Mouse (Mus musculus) MEL (cell line): ENCODE measurements at regions not wholly inside any gene's neighbourhood (a gene's known extent, or its start where the extent isn't known, plus 50 kb on each side); places are given as distances from the start of the nearest gene placed in this dataset.

ENCODE experiments used
- DNase-seq: peaks from one replicate; pipeline ENCODE4 v3.0.0; 2011; ENCODE audit warnings: low read depth, low spot score
- H3K27ac ChIP-seq: 2 replicates; pipeline ENCODE4 v1.5.1; 2012; ENCODE audit warnings: low read depth, mild to moderate bottlenecking, control low read depth, low read length, moderate library complexity; ENCODE audit not compliant: control insufficient read depth
- H3K27me3 ChIP-seq, 2 experiments: fragments of 150-350 bp in 1 of 2; sonication (generic) in 1 of 2; 2 replicates each; pipeline ENCODE4 v1.6.1; 2012; ENCODE audit warnings: low read length in 2 of 2, mild to moderate bottlenecking in 2 of 2, improper control_type of control experiment in 1 of 2, moderate library complexity in 1 of 2; ENCODE audit not compliant: insufficient read depth in 2 of 2, control insufficient read depth in 1 of 2
- H3K36me3 ChIP-seq, 2 experiments: 2 replicates each; pipeline ENCODE4 v1.6.1; 2012 to 2014; ENCODE audit warnings: low read length in 2 of 2, improper control_type of control experiment in 1 of 2, inconsistent platforms in 1 of 2, mild to moderate bottlenecking in 1 of 2; ENCODE audit not compliant: insufficient read depth in 2 of 2, control insufficient read depth in 1 of 2
- H3K4me1 ChIP-seq, 2 experiments: fragments of 150-350 bp in 1 of 2; sonication (generic) in 1 of 2; 2 replicates each; pipeline ENCODE4 v1.6.1; 2012; ENCODE audit warnings: low read length in 2 of 2, improper control_type of control experiment in 1 of 2, mild to moderate bottlenecking in 1 of 2; ENCODE audit not compliant: insufficient read depth in 2 of 2, control insufficient read depth in 1 of 2
- H3K4me3 ChIP-seq, 2 experiments: fragments of 150-350 bp in 1 of 2; sonication (generic) in 1 of 2; 2 replicates each; pipeline ENCODE4 v1.5.1; 2012; ENCODE audit warnings: low read depth in 2 of 2, low read length in 2 of 2, mild to moderate bottlenecking in 2 of 2, moderate library complexity in 2 of 2, control low read depth in 1 of 2, improper control_type of control experiment in 1 of 2; ENCODE audit not compliant: control insufficient read depth in 1 of 2, insufficient read depth in 1 of 2
- H3K79me2 ChIP-seq: 2 replicates; pipeline ENCODE4 v1.6.1; 2012; ENCODE audit warnings: mild to moderate bottlenecking, low read length, moderate library complexity; ENCODE audit not compliant: control insufficient read depth, poor library complexity, insufficient read depth
- H3K9ac ChIP-seq: 2 replicates; pipeline ENCODE4 v1.6.1; 2012; ENCODE audit warnings: low read depth, mild to moderate bottlenecking, control low read depth, low read length, moderate library complexity; ENCODE audit not compliant: control insufficient read depth, poor library complexity, severe bottlenecking
- H3K9me3 ChIP-seq: fragments of 150-350 bp; sonication (generic); replicated peaks from 2 replicates; pipeline ENCODE4 v1.6.1; 2012; ENCODE audit warnings: mild to moderate bottlenecking, low read length, improper control_type of control experiment, moderate library complexity; ENCODE audit not compliant: insufficient read depth
- BHLHE40 ChIP-seq: IDR thresholded peaks from 2 replicates; pipeline ENCODE4 v1.6.1; 2012; ENCODE audit warnings: low read depth, mild to moderate bottlenecking, inconsistent platforms, low read length, improper control_type of control experiment, borderline replicate concordance
- CHD1 ChIP-seq: IDR thresholded peaks from 2 replicates; pipeline ENCODE4 v1.6.1; 2012; ENCODE audit warnings: low read depth, mild to moderate bottlenecking, inconsistent platforms, low read length, improper control_type of control experiment
- CHD2 ChIP-seq: IDR thresholded peaks from 2 replicates; pipeline ENCODE4 v1.6.1; 2011; ENCODE audit warnings: low read length, improper control_type of control experiment
- E2F4 ChIP-seq: IDR thresholded peaks from 2 replicates; pipeline ENCODE4 v1.6.1; 2011; ENCODE audit warnings: low read depth, low read length, improper control_type of control experiment, borderline replicate concordance
- EP300 ChIP-seq, 2 experiments: IDR thresholded peaks; 2 replicates each; pipeline ENCODE4 v1.6.1; 2011; ENCODE audit warnings: improper control_type of control experiment in 2 of 2, low read length in 2 of 2, low read depth in 1 of 2, mild to moderate bottlenecking in 1 of 2
- GATA1 ChIP-seq: IDR thresholded peaks from 2 replicates; pipeline ENCODE4 v1.6.1; 2011; ENCODE audit warnings: low read depth, low read length, improper control_type of control experiment
- JUND ChIP-seq: IDR thresholded peaks from 2 replicates; pipeline ENCODE4 v1.6.1; 2011; ENCODE audit warnings: low read depth, mild to moderate bottlenecking, improper control_type of control experiment, low read length
- KAT2A ChIP-seq: conservative IDR thresholded peaks from 2 replicates; pipeline ENCODE4 v1.6.1; 2012; ENCODE audit warnings: low read depth, low read length, improper control_type of control experiment, inconsistent platforms
- MAFK ChIP-seq: IDR thresholded peaks from 2 replicates; pipeline ENCODE4 v1.6.1; 2011; ENCODE audit warnings: low read depth, mild to moderate bottlenecking, low read length, improper control_type of control experiment, borderline replicate concordance
- MXI1 ChIP-seq: IDR thresholded peaks from 2 replicates; pipeline ENCODE4 v1.6.1; 2011; ENCODE audit warnings: mild to moderate bottlenecking, low read depth, low read length, improper control_type of control experiment
- NELFE ChIP-seq: IDR thresholded peaks from 2 replicates; pipeline ENCODE4 v1.6.1; 2011; ENCODE audit warnings: low read depth, low read length, improper control_type of control experiment
- POLR2AphosphoS5 ChIP-seq: IDR thresholded peaks from 2 replicates; pipeline ENCODE4 v1.6.1; 2012; ENCODE audit warnings: low read depth, borderline replicate concordance, mild to moderate bottlenecking, inconsistent platforms, low read length, moderate library complexity, mixed read lengths
- RCOR1 ChIP-seq: IDR thresholded peaks from 2 replicates; pipeline ENCODE4 v1.6.1; 2012; ENCODE audit warnings: low read depth, mild to moderate bottlenecking, inconsistent platforms, low read length, improper control_type of control experiment
- TBP ChIP-seq: IDR thresholded peaks from 2 replicates; pipeline ENCODE4 v1.8.0; 2011; ENCODE audit warnings: low read depth, low read length, improper control_type of control experiment
- TCF12 ChIP-seq: IDR thresholded peaks from 2 replicates; pipeline ENCODE4 v1.6.1; 2014; ENCODE audit warnings: low read depth, mild to moderate bottlenecking, inconsistent platforms, low read length, improper control_type of control experiment, moderate library complexity
- USF1 ChIP-seq: IDR thresholded peaks from 2 replicates; pipeline ENCODE4 v1.6.1; 2014; ENCODE audit warnings: low read depth, mild to moderate bottlenecking, inconsistent platforms, low read length, improper control_type of control experiment, moderate library complexity
- USF2 ChIP-seq, 2 experiments: IDR thresholded peaks; 2 replicates each; pipeline ENCODE4 v1.6.1; 2011 to 2012; ENCODE audit warnings: improper control_type of control experiment in 2 of 2, low read length in 2 of 2, borderline replicate concordance in 1 of 2, inconsistent platforms in 1 of 2, low read depth in 1 of 2, mild to moderate bottlenecking in 1 of 2; ENCODE audit not compliant: insufficient read depth in 1 of 2
- ZC3H11A ChIP-seq: IDR thresholded peaks from 2 replicates; pipeline ENCODE4 v1.6.1; 2012; ENCODE audit warnings: low read depth, mild to moderate bottlenecking, inconsistent platforms, low read length, improper control_type of control experiment
- ZKSCAN1 ChIP-seq: IDR thresholded peaks from 2 replicates; pipeline ENCODE4 v1.6.1; 2012; ENCODE audit warnings: low read depth, mild to moderate bottlenecking, inconsistent platforms, low read length, improper control_type of control experiment, moderate library complexity
- ZNF384 ChIP-seq: IDR thresholded peaks from 2 replicates; pipeline ENCODE4 v1.6.1; 2012; ENCODE audit warnings: low read depth, mild to moderate bottlenecking, inconsistent platforms, low read length, improper control_type of control experiment

- H3K4me3 ChIP-seq, result no peak overlapping the region
- H3K36me3 ChIP-seq, result no peaks in the 10 kb centered on the region
- DNase-seq, result no peak
- TF ChIP-seq BHLHE40 (no peak), ZNF384 (no peak), USF1 (no peak), NELFE (no peak), ZC3H11A (no peak), CHD2 (no peak), MXI1 (no peak), POLR2AphosphoS5 (no peak), GATA1 (no peak), E2F4 (no peak), ZKSCAN1 (no peak), USF2 (IDR thresholded peaks at IDR 0.05; ENCODE audit: borderline replicate concordance in 1 of 2, insufficient read depth in 1 of 2, low read depth in 1 of 2, low read length in 2 of 2) (no peak), TBP (no peak), CHD1 (no peak), JUND (no peak)
- no peak overlapping the region for H3K9ac ChIP-seq
- no peaks in the 10 kb centered on the region for H3K9me3 ChIP-seq
- no peaks in the 10 kb centered on the region for H3K79me2 ChIP-seq
- no peak overlapping the region for H3K27ac ChIP-seq
- H3K4me1 ChIP-seq, result no peaks in the 10 kb centered on the region
- H3K27me3 ChIP-seq, result no peaks in the 10 kb centered on the region
Measured at GRCm38 (mm10) chr9:32824134-32824531, 188.1 kb downstream of the Ets1 start.

DNA sequence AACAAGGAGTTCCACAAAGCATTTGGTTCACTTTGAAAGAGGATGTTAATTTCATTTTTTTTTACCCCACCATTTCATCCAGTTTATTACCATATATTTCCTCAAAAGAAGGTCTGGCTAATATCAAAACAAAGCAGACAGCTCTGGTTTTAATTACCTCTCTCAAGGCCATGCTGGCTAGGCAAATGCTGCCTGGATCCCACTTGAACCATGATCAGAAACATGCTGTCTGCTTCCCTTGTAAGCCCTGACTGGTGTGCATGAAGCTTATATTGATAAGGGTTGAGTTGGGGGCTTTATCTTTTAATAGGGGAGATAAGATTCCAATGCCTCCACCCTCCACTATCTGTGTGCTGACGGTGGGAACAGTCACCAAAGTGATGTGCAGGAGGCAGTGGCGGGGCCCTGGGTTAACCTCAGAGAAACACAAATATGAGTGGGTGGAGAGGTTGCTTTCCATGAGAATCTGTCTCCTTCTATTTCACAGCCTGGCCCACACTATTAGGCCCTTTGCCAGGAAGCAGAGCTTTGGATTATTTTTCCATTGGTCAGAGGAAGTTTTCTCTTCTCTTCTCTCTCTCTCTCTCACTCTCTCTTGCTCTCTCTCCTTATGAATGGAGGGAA is 194.4 kb downstream of the Ets1 start:
- no peak for DNase-seq
- TF ChIP-seq EP300 (IDR thresholded peaks at IDR 0.05; ENCODE audit: low read depth in 1 of 2, low read length in 2 of 2), result no peak
- TF ChIP-seq TCF12, result no peak
- TF ChIP-seq MAFK, result no peak
- TF ChIP-seq RCOR1, result no peak
- TF ChIP-seq KAT2A, result no peak
- no peak for TF ChIP-seq USF1
- TF ChIP-seq, all 39 proteins: peak for 0

More for the DNA sequence above, 194.4 kb downstream of the Ets1 start:
- peaks cover 0 to 2% of the 10 kb centered on the region in 2 experiments; a peak in 2 of 4 replicates for H3K27me3 ChIP-seq
- no peaks in the 10 kb centered on the region for H3K79me2 ChIP-seq
- no peak overlapping the region for H3K9ac ChIP-seq
- no peak overlapping the region for H3K4me3 ChIP-seq
- H3K9me3 ChIP-seq, result no peaks in the 10 kb centered on the region
- no peaks in the 10 kb centered on the region for H3K36me3 ChIP-seq
- H3K4me1 ChIP-seq, result no peaks in the 10 kb centered on the region
- H3K27ac ChIP-seq, result no peak overlapping the region
